Comparison of ENCODE assay signal across 10 mouse cellular contexts in genomic region chr1:87573800-87574215, GRCm38 (mm10). TPM values are rescaled to one million over a fixed set of nuclear protein-coding genes. Genes with fewer than 3 reads are reported as not detected.
DNase-seq lines count a peak whose midpoint lies in the region; ATAC-seq and TF ChIP-seq lines count a peak whose summit lies in the region.
"Had no signal": no experiment of that assay in that cellular context is flagged by ENCODE, and none has a peak within 500 bp of the region (broad histone marks: within the 10 kb centered on the region; RNA-seq: fewer than 3 reads in every experiment).

Ngef (minus strand) TSS chr1:87573870.

- no peaks in the 10 kb centered on the region for H3K27me3 ChIP-seq in hindbrain, embryonic 15.5 days
- H3K27me3 ChIP-seq in hindbrain, embryonic 10.5 days (ENCODE audit: insufficient read depth, poor library complexity, severe bottlenecking): peaks cover 15% of the 10 kb centered on the region
- no peaks in the 10 kb centered on the region for H3K27me3 ChIP-seq in liver, adult 2 months (ENCODE audit: control insufficient read depth, insufficient read depth, low read length)
- H3K27me3 ChIP-seq in neural tube, embryonic 14.5 days (ENCODE audit: control insufficient read depth, insufficient read depth, low read length): no peaks in the 10 kb centered on the region
- H3K27me3 ChIP-seq: embryonic facial prominence, embryonic 12.5 days had no signal

- 75% methylated on average over 6 of the region's 6 CpGs for WGBS in hindbrain, embryonic 15.5 days
- WGBS in hindbrain, embryonic 10.5 days: 84% methylated on average over 6 of the region's 6 CpGs
- whole genome bisulfite sequencing in liver, adult 2 months: 21% methylated on average over 6 of the region's 6 CpGs
- 78% methylated on average over 6 of the region's 6 CpGs for WGBS in neural tube, embryonic 14.5 days

- ATAC-seq in hindbrain, embryonic 15.5 days (ENCODE audit: low FRiP score, low read depth): peak; percentile 39; the same call in 1 of the 2 replicates
- peak; percentile 41; the same call in 1 of the 2 replicates for ATAC-seq in neural tube, embryonic 14.5 days (ENCODE audit: low read depth)

- peaks cover 18% of the 10 kb centered on the region for H3K4me1 ChIP-seq in hindbrain, embryonic 15.5 days (replicated peaks)
- H3K4me1 ChIP-seq in hindbrain, embryonic 10.5 days (replicated peaks): peaks cover 8% of the 10 kb centered on the region; the same call in 1 of the 2 replicates
- H3K4me1 ChIP-seq in liver, adult 2 months (ENCODE audit: control insufficient read depth, insufficient read depth, low read length): 0 out of 2 replicates have a peak, but pooled peaks cover 3% of the 10 kb centered on the region
- H3K4me1 ChIP-seq in neural tube, embryonic 14.5 days (ENCODE audit: control insufficient read depth, insufficient read depth, low read length): peaks cover 13% of the 10 kb centered on the region
- H3K4me1 ChIP-seq: embryonic facial prominence, embryonic 12.5 days had no signal

- TF ChIP-seq CTCF in liver, adult 2 months (IDR thresholded peaks at IDR 0.05; ENCODE audit: low read depth, low read length): no peak

- H3K79me2 ChIP-seq in liver, adult 2 months (ENCODE audit: control insufficient read depth, insufficient read depth, low read length): peaks cover 8% of the 10 kb centered on the region; the same call in 1 of the 2 replicates

- no peak within 1 kb of the TSS for H3K9ac ChIP-seq in hindbrain, embryonic 15.5 days
- H3K9ac ChIP-seq in liver, adult 2 months (ENCODE audit: low read depth, low read length): peak within 1 kb of the TSS; percentile 69
- no peak within 1 kb of the TSS for H3K9ac ChIP-seq in neural tube, embryonic 14.5 days (replicated peaks; ENCODE audit: low read depth, low read length)
- H3K9ac ChIP-seq: embryonic facial prominence, embryonic 12.5 days had no signal

- no peak for TF ChIP-seq POLR2A in liver, adult 2 months (IDR thresholded peaks at IDR 0.05; ENCODE audit: extremely low read depth, insufficient read depth, low read length)

- no peak within 1 kb of the TSS for H3K4me2 ChIP-seq in hindbrain, embryonic 15.5 days
- no peak within 1 kb of the TSS for H3K4me2 ChIP-seq in neural tube, embryonic 14.5 days (ENCODE audit: low read depth, low read length)
- H3K4me2 ChIP-seq: embryonic facial prominence, embryonic 12.5 days had no signal

- H3K27ac ChIP-seq in hindbrain, embryonic 15.5 days (replicated peaks): peak within 1 kb of the TSS; percentile 56; the same call in 1 of the 2 replicates
- H3K27ac ChIP-seq in hindbrain, embryonic 10.5 days: no peak within 1 kb of the TSS
- H3K27ac ChIP-seq in liver, adult 2 months (replicated peaks; ENCODE audit: insufficient read depth, low read depth, low read length): peak within 1 kb of the TSS; percentile 98
- H3K27ac ChIP-seq in neural tube, embryonic 14.5 days (ENCODE audit: low read depth, low read length): peak within 1 kb of the TSS; percentile 73; the same call in 1 of the 2 replicates
- H3K27ac ChIP-seq: embryonic facial prominence, embryonic 12.5 days had no signal

- H3K9me3 ChIP-seq in hindbrain, embryonic 15.5 days: no peaks in the 10 kb centered on the region
- no peaks in the 10 kb centered on the region for H3K9me3 ChIP-seq in hindbrain, embryonic 10.5 days
- no peaks in the 10 kb centered on the region for H3K9me3 ChIP-seq in neural tube, embryonic 14.5 days (ENCODE audit: control insufficient read depth, low read length)
- H3K9me3 ChIP-seq: embryonic facial prominence, embryonic 12.5 days had no signal

- no peaks in the 10 kb centered on the region for H3K36me3 ChIP-seq in hindbrain, embryonic 15.5 days
- H3K36me3 ChIP-seq in hindbrain, embryonic 10.5 days: no peaks in the 10 kb centered on the region
- no peaks in the 10 kb centered on the region for H3K36me3 ChIP-seq in liver, adult 2 months (ENCODE audit: control insufficient read depth, insufficient read depth, low read length)
- no peaks in the 10 kb centered on the region for H3K36me3 ChIP-seq in neural tube, embryonic 14.5 days (ENCODE audit: control insufficient read depth, insufficient read depth, low read length)
- H3K36me3 ChIP-seq: embryonic facial prominence, embryonic 12.5 days had no signal

- H3K4me3 ChIP-seq in hindbrain, embryonic 15.5 days: no peak within 1 kb of the TSS
- no peak within 1 kb of the TSS for H3K4me3 ChIP-seq in hindbrain, embryonic 10.5 days
- peak within 1 kb of the TSS; percentile 47 for H3K4me3 ChIP-seq in liver, adult 2 months (ENCODE audit: insufficient read depth, low read depth, low read length)
- no peak within 1 kb of the TSS for H3K4me3 ChIP-seq in neural tube, embryonic 14.5 days (ENCODE audit: low read depth, low read length)
- H3K4me3 ChIP-seq: embryonic facial prominence, embryonic 12.5 days had no signal

- DNase-seq in hindbrain, embryonic 10.5 days (ENCODE audit: low spot score): no peak
- peak; percentile 90 for DNase-seq in kidney, adult 18-20 months
- peak; percentile 97 for DNase-seq in liver, adult 2 months (ENCODE audit: extremely low read depth, low read depth, low spot score)
- DNase-seq in embryo, embryonic 11 days: no peak
- DNase-seq in T-cell, adult 2 months (ENCODE audit: low spot score): no peak
- DNase-seq in embryo, embryonic 10.5 days (ENCODE audit: low spot score): no peak

RNA-seq across cellular contexts. Expression of gene Ngef, which starts in this region (rescaled TPM):
- 21.9 and 27.7 TPM in 2 replicates for polyA plus RNA-seq in hindbrain, embryonic 15.5 days (2015; fragmentation: Nextera tagmentation; extraction: Ambion mirVana)
- 3.3 and 5.0 TPM in 2 replicates for polyA plus RNA-seq in hindbrain, embryonic 10.5 days (2016; fragmentation: Nextera tagmentation; extraction: Ambion mirVana)
- 28.3 and 29.7 TPM in 2 replicates for total RNA-seq in liver, adult 2 months (2014; rRNA removed)
- 21.5 and 25.1 TPM in 2 replicates for polyA plus RNA-seq in liver, adult 2 months (2012; rRNA removed)
- 15.5 and 28.9 TPM in 2 replicates for polyA plus RNA-seq in neural tube, embryonic 14.5 days (2014; fragmentation: Nextera tagmentation; extraction: Ambion mirVana)
- total RNA-seq: megakaryocyte progenitor cell, adult 5-6 weeks had no signal

Comparison
In these comparisons a context has a peak if more than half of its experiments do, and no peak if none do; other contexts are left out.
1. DNase-seq: peak in kidney, adult 18-20 months (single experiment) and liver, adult 2 months (single experiment); none in hindbrain, embryonic 10.5 days (single experiment), embryo, embryonic 11 days (single experiment), T-cell, adult 2 months (single experiment) and embryo, embryonic 10.5 days (single experiment).